Mouse (Mus musculus) embryonic fibroblast, embryonic 13.5 days (primary cell): Measurements from ENCODE around the gene Nlrp3.

Source experiments
- CTCF ChIP-seq: IDR thresholded peaks from 2 replicates; pipeline ENCODE4 v1.5.1; 2011; ENCODE audit warnings: mild to moderate bottlenecking, control low read depth, low read length, moderate library complexity, borderline replicate concordance; ENCODE audit not compliant: insufficient read depth
- POLR2A ChIP-seq: IDR thresholded peaks from 2 replicates; pipeline ENCODE4 v1.6.1; 2011; ENCODE audit warnings: low read depth, mild to moderate bottlenecking, control low read depth, low read length, moderate library complexity

GRCm38 (mm10) chr11:59501978-59502700 is 39.2 kb upstream of the Nlrp3 start:
- TF ChIP-seq POLR2A (no peak), CTCF (no peak)
